Mouse (Mus musculus): ENCODE measurements at regions not wholly inside any gene's neighbourhood (a gene's known extent, or its start where the extent isn't known, plus 50 kb on each side); places are given as distances from the start of the nearest gene placed in this dataset.

- no peak for DNase-seq
Observed at GRCm38 (mm10) chr6:107803056-107803455, 261.8 kb upstream of the Setmar start.

Measured in adrenal gland, postnatal 36 days (tissue).